Mouse (Mus musculus) urinary bladder, postnatal 25 days (tissue): ENCODE measurements around the gene Rfxap.

Experiments
- DNase-seq: peaks from one replicate; pipeline ENCODE4 v3.0.0; 2022; ENCODE audit warnings: low spot score

Rfxap gene

DNA sequence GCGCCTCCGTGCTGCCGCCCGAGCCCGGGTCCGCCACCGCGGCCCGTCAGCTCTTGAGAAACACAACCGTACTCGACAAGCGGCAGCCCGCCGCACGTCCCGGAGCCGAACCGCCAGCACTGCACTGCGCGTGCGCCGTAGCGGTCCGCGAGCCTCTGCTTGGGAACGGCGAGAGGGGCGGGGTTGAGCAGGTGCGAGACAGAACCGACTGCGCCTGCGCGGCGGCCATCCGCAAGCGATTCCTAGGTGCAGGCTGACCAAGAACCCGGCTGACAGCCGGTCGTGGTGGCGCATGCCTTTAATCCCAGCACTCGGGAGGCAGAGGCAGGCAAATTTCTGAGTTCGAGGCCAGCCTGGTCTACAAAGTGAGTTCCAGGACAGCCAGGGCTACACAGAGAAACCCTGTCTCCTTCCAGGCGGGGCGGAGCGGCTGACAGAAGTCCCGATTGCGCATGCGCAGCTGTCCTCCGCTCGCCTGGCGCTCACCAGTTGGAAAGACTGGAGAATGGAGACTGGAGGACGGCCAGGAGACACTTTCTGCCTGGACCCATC is at the start of gene Rfxap:
Rfxap (minus strand) TSS at position 126 of the 552 bp plus-strand sequence.
- DNase-seq = peak; percentile 93

DNA sequence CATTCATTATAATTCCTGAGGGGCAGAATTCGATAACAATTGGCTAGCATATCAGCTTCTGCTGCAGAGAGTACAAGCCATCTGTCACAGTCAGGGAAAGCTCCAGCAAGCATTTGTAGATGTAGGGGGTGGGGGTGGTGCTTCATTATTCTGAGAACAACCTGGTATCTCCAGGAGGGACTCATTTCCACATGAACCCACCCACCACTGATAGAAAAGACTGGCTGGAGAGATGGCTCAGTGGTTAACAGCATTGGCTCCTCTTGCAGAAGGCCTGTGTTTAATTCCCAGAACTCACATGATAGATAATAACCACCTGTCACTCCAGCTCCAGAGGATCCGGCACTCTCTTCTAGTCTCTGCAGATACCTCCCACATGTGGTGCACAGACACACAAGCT is 27.8 kb upstream of the Rfxap start:
- DNase-seq = no peak

DNA sequence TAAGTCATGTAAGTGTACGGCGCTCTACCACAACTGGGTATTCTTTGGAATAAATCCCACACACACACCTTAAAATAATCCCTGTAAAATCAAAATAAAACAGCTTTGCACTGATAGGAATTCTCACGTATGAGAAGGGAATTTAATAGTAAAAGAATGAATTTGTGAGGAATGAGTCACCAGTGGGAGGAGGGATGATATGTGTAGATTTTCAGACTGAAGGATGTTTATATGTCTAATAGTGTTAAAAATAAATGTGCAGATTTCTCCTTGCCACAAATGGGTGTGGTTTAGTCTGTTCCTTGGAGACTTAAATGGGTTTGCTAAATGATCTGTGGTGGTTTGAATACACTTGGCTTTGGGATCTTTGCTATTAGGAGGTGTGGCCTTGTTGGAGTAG is 24.9 kb upstream of the Rfxap start:
- DNase-seq = no peak

DNA sequence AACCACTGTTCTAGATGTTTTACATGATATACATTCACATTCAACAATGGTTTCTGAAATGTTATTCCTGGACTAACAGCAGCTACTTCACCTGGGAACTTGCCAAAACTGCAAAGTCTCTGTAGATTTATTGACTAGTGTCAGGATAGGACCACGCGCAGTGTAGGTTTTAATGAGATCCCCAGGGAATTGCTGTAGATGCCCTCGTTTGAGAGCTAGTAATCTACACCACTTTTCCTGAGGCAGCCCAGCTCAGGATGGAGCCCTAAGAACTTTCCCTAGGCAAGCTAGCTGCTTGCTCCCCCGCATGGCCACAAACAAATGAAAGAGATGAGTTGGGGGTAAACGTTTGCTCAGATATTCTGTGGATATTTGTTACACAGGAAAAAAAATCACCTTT is 14.9 kb upstream of the Rfxap start:
- no peak for DNase-seq

- DNase-seq = no peak
These were observed 7.7 kb upstream of the Rfxap start for GRCm38 (mm10) chr3:54815292-54815691.

GRCm38 (mm10) chr3:54814622-54815021 is 7.0 kb upstream of the Rfxap start:
- DNase-seq = no peak

DNA sequence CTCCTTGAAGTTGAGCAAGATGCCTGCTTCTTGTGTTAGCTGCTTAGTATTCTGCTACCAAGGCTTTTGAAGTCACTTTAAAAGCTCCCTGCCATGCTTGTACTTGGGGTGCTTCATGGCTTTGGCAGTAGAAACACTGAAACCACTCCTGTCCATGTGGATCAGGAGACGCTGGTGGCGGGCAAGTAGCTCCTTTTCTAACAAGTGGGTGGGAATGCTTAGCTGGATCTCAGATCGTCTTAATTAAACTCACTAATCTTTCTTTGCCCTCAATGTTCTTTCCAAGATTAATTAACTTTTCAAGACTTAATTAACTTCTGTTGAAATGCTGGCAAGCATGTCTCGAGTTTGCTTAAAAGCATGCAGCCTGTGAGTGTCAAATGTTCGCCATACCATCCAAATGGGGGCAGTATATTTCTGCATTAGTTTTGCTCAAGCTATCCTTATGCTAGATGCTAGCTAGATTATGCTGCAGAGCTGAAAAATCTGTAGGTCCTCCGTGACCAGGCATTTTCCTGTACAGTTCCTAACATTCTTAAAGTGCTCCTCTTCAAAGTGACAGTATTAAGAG is 5.9 kb upstream of the Rfxap start:
- no peak for DNase-seq

DNA sequence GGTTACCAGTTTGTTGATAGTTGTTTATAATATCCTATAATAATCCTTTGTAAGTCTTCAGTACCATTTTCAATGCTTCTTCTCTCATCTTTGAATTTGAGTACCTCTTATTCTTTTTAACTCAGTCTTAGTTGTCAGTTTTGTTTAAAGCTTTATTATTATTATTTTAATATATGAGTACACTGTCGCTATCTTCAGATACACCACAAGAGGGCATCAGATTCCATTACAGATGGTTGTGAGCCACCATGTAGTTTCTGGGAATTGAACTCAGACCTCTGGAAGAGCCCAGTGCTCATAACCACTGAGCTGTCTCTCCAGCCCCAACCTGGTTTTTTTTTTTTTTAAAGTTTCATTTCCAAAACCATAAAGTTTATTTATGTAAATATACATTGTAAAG is 4.0 kb upstream of the Rfxap start:
- DNase-seq = no peak

DNA sequence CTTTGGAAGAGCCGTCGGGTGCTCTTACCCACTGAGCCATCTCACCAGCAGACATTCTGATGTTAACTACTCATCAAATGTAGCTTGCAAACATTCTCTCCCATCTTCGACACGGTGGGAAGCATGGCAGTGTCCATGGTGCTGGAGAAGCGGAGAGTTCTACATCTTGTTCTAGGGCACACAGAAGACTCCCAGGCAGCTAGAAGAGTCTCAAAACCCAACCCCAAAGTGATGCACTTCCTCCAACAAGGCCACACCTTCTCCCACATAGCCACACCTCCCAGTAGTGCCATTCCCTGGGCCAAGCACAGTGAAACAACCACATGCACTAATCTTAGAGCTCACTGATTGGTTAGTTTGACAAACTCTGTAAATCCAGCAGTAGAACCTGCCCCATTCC is 1.5 kb upstream of the Rfxap start:
- DNase-seq = no peak

DNA sequence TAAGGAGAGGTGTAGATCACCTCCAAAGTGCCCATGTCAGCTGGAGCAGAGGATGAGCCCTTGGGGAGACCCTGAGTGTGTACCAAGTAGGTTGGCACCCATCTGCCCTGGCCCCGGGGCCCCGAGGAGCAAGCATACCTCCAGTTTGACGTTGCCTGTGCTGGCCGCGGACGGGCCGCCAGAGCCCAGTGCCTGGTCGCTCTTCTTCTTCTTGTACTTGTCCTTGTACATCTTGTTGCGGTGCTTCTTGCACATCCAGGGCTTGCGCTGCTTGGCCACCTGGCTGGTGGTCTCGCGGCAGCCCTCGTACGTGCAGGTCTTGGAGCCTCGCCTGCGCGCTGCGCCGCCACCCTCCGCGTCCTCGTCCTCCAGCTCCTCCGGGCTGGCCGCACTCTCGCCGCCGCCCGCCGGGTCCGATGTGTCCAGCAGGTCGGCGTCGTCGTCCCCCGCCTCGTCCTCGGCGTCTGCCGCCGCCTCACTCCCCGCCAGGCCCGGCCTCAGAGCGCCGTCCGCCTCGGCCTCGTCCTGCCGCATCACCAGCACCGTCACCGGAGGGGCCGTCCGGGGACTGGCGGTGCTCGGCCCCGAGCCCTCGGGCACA is 430 bp downstream of the Rfxap start:
- DNase-seq = no peak

DNA sequence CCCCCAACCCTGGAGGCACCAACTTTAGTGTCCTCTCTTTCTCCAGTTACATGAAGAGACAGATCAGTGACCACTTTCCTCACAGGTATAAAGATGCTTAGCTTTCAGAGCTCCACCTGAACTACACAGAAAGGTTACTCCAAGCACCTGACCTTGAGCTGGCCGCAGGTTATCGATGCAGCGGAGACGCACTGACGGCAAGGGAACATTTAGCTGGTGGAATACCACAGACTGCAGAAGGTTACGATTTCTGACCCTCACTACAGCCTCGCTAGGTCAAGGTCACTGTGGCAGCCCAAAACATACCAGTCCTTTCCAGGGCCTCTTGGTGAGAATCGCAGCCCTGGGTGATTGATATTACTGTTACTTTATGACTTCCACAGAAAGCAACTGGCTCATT is 3.9 kb downstream of the Rfxap start:
- DNase-seq = no peak

DNA sequence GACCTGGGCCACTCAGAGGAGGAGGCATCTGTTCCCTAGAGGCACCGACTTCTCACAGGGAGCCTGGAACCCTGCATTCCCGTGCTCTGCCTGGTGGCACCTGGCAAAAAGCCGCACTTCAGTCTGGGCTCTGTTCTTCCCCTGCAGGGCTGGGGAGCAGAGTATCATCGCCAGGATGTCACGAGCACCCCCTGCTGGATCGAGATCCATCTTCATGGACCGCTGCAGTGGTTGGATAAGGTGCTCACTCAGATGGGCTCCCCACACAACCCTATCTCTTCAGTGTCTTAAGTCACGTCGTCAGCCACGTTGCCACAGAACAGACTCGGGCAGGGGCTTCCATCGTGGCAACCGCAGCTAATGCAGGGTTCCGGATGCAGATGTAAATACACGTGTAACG is 10.4 kb downstream of the Rfxap start:
- DNase-seq = peak; percentile 39

GRCm38 (mm10) chr3:54795806-54796205 is 11.8 kb downstream of the Rfxap start:
- no peak for DNase-seq

GRCm38 (mm10) chr3:54795379-54795778 is 12.2 kb downstream of the Rfxap start:
- DNase-seq = no peak

DNA sequence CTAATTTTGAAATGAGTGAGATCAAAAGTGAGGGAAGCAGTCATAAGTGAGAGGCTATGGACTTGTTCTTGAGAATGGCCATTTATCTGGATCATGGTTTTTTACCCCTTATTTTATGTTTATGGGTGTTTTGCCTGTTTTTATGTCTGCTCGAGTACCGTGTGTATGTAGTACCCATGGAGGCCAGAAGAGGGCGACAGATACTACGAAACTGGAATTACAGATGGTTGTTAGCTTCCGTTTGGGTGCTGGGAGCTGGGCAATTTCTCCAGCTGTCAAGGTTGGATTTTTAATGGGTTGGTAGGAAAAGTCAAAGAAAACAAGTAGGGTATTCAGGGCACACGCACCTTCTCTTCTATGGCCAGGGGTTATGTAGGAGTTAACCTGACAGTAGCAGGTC is 13.8 kb downstream of the Rfxap start:
- DNase-seq = no peak

- DNase-seq = no peak
These were observed 15.5 kb downstream of the Rfxap start for GRCm38 (mm10) chr3:54791822-54792677.

DNA sequence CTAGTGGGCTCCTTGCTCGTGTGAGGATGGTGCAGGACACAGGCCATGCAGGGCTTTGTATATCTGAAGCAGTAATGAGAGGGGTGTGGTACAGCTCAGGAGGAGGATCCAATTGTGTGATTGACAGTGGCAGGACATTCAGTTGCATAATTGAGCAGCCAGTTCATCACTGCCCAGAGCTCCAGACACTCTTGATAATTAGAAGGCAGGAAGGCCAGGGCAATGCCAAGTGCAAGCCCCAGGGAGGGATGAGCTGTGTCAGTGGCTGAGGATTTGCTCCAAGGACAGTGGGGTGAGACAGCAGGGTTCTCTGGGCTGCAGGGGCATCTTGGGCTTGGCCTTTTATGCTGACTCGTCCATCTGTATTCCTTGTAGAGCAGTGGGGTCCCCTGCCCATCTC is 17.0 kb downstream of the Rfxap start:
- no peak for DNase-seq

- no peak for DNase-seq
These were observed 31.5 kb downstream of the Rfxap start for GRCm38 (mm10) chr3:54775989-54776631.

DNA sequence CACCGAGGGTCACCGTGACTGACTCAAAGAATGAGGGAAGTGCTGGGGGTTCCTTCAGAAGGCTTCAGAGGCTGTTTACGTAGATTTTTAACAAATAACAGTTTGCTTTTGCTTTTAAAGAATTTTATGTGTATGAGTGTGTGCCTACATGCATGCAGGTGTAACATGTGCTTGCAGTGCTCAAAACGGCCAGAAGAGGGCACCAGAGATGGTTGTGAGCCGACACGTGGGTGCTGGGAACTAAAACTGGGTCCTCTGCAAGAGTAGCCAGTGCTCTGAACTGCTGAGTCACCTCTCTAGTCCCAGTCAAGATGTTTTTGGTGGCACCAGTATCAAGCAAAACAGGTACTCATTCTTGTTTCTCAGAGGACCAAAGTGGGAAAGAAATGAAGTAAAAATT is 34.0 kb downstream of the Rfxap start:
- DNase-seq = no peak

DNA sequence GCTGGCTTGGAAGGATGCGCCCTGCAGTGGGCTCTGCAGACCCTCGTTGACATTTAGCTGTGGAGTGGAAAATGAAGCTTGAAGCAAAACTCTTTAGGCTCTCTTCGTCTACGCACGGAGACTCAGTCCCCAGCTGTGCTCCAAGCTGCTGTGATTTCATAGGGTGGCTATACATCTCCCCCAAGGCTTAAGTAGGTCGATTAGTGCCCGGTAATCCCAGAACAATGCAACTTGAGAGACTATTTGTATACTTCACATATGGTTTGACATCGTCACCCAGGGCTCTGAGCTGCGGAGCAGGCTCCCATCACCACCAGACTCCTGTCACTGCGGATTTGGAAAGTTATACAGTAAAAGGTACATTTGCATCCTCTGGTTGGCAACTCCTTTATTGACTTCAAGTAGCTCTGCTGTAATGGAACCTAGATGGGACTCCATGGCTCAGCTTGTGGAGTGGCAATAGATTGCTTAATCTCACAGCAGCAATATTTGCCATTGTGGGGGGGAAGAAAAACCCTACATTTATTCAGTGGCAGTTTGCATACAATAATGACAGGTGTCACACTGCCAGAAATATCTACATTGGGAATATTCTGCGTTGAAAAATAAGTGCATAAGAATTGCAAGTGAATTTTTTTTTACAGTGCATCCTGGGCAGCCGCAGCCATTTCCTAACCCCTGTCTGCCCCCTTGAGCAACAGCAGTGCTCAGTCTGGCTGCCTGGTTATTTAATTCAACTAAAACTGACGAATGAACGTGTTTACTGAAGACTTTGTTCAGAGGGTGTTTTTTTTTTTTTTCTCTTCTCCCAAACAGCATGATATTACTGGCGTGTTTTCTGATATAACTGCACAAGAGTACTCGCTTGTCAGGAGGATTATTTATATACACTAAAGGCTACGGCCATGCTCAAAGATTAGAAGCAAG is 38.0 kb downstream of the Rfxap start:
- no peak for DNase-seq

GRCm38 (mm10) chr3:54768592-54768991 is 39.0 kb downstream of the Rfxap start:
- DNase-seq = no peak

GRCm38 (mm10) chr3:54766811-54767210 is 40.8 kb downstream of the Rfxap start:
- DNase-seq = no peak
